Mouse (Mus musculus): ENCODE data around the gene Nr2f6. TPM values are rescaled to one million over a fixed set of nuclear protein-coding genes. Genes with fewer than 3 reads are reported as not detected.

Nr2f6 gene
- polyA plus RNA-seq, 1 experiment from 2014 or later: 76.6 TPM

- H3K36me3 ChIP-seq: peaks cover 18% of the 10 kb centered on the region
- H3K4me1 ChIP-seq: peaks cover 28% of the 10 kb centered on the region
These were observed 20.7 kb upstream of the Nr2f6 start for GRCm38 (mm10) chr8:71402446-71402964.

GRCm38 (mm10) chr8:71401454-71401853 lies 19.7 kb upstream of the Nr2f6 start:
- ATAC-seq (ENCODE audit: borderline replicate concordance, extremely low read depth, low FRiP score, low TSS enrichment): no peak
- H3K27me3 ChIP-seq: no peaks in the 10 kb centered on the region

More at GRCm38 (mm10) chr8:71402446-71402964, 20.7 kb upstream of the Nr2f6 start:
- H3K4me2 ChIP-seq: no peak overlapping the region
- no peak overlapping the region for H3K27ac ChIP-seq
- ATAC-seq (ENCODE audit: borderline replicate concordance, extremely low read depth, low FRiP score, low TSS enrichment): no peak
- H3K27me3 ChIP-seq: no peaks in the 10 kb centered on the region
- WGBS: 75% methylated on average over 9 of the region's 9 CpGs
- no peak overlapping the region for H3K9ac ChIP-seq
- no peak overlapping the region for H3K4me3 ChIP-seq
- no peaks in the 10 kb centered on the region for H3K9me3 ChIP-seq

GRCm38 (mm10) chr8:71400826-71401225 lies 19.1 kb upstream of the Nr2f6 start:
- no peaks in the 10 kb centered on the region for H3K9me3 ChIP-seq

More at GRCm38 (mm10) chr8:71401454-71401853, 19.7 kb upstream of the Nr2f6 start:
- no peak overlapping the region for H3K27ac ChIP-seq
- H3K9ac ChIP-seq: no peak overlapping the region
- H3K4me1 ChIP-seq: peaks cover 23% of the 10 kb centered on the region
- peaks cover 16% of the 10 kb centered on the region for H3K36me3 ChIP-seq
- no peaks in the 10 kb centered on the region for H3K9me3 ChIP-seq
- no peak overlapping the region for H3K4me3 ChIP-seq
- H3K4me2 ChIP-seq: no peak overlapping the region

GRCm38 (mm10) chr8:71397701-71398100 lies 15.9 kb upstream of the Nr2f6 start:
- WGBS: 82% methylated on average over 12 of the region's 12 CpGs

More at GRCm38 (mm10) chr8:71400826-71401225, 19.1 kb upstream of the Nr2f6 start:
- Histone ChIP-seq H3K4me3 (no peak overlapping the region), H3K4me1 (peaks cover 22% of the 10 kb centered on the region), H3K9ac (no peak overlapping the region), H3K36me3 (peaks cover 16% of the 10 kb centered on the region), H3K27ac (no peak overlapping the region), H3K27me3 (no peaks in the 10 kb centered on the region), H3K4me2 (no peak overlapping the region)
- no peak for ATAC-seq (ENCODE audit: borderline replicate concordance, extremely low read depth, low FRiP score, low TSS enrichment)
- 90% methylated on average over 2 of the region's 2 CpGs for WGBS

GRCm38 (mm10) chr8:71396639-71397305 lies 15.0 kb upstream of the Nr2f6 start, which contains the start of gene Babam1:
Gene Babam1, plus strand, starts transcription at chr8:71396861.
- peak within 1 kb of the TSS; percentile 80 for H3K4me2 ChIP-seq
- peak within 1 kb of the TSS; percentile 80 for H3K27ac ChIP-seq
- peak; percentile 96 for ATAC-seq (ENCODE audit: borderline replicate concordance, extremely low read depth, low FRiP score, low TSS enrichment)
- H3K4me3 ChIP-seq: peak within 1 kb of the TSS; percentile 63
- no peaks in the 10 kb centered on the region for H3K9me3 ChIP-seq
- H3K36me3 ChIP-seq: peaks cover 16% of the 10 kb centered on the region
- peaks cover 14% of the 10 kb centered on the region for H3K4me1 ChIP-seq
- peak within 1 kb of the TSS; percentile 66 for H3K9ac ChIP-seq
- under 1% methylated on average over 34 of the region's 34 CpGs for WGBS
- no peaks in the 10 kb centered on the region for H3K27me3 ChIP-seq

More at GRCm38 (mm10) chr8:71397701-71398100, 15.9 kb upstream of the Nr2f6 start:
- Histone ChIP-seq H3K36me3 (peaks cover 16% of the 10 kb centered on the region), H3K9ac (no peak overlapping the region), H3K4me1 (peaks cover 14% of the 10 kb centered on the region), H3K4me2 (peak overlapping the region; percentile 80), H3K4me3 (peak overlapping the region; percentile 63), H3K27me3 (no peaks in the 10 kb centered on the region), H3K9me3 (no peaks in the 10 kb centered on the region), H3K27ac (no peak overlapping the region)
- no peak for ATAC-seq (ENCODE audit: borderline replicate concordance, extremely low read depth, low FRiP score, low TSS enrichment)

GRCm38 (mm10) chr8:71395629-71396028 lies 13.9 kb upstream of the Nr2f6 start, which contains the start of gene Ushbp1:
Gene Ushbp1, minus strand, starts transcription at chr8:71395802.
- Histone ChIP-seq H3K27ac (peak within 1 kb of the TSS; percentile 80), H3K4me3 (peak within 1 kb of the TSS; percentile 63), H3K36me3 (peaks cover 14% of the 10 kb centered on the region), H3K4me2 (peak within 1 kb of the TSS; percentile 80), H3K4me1 (peaks cover 14% of the 10 kb centered on the region), H3K9me3 (no peaks in the 10 kb centered on the region), H3K9ac (peak within 1 kb of the TSS; percentile 66; the same call in 1 of the 2 replicates), H3K27me3 (no peaks in the 10 kb centered on the region)
- ATAC-seq (ENCODE audit: borderline replicate concordance, extremely low read depth, low FRiP score, low TSS enrichment): no peak
- 75% methylated on average over 9 of the region's 9 CpGs for WGBS

GRCm38 (mm10) chr8:71395071-71395470 lies 13.3 kb upstream of the Nr2f6 start:
- Histone ChIP-seq H3K9ac (0 out of 2 replicates have a peak overlapping the region, but pooled peaks have one; percentile 2), H3K27me3 (no peaks in the 10 kb centered on the region), H3K27ac (peak overlapping the region; percentile 80), H3K4me3 (peak overlapping the region; percentile 20), H3K36me3 (peaks cover 11% of the 10 kb centered on the region), H3K4me2 (peak overlapping the region; percentile 80), H3K9me3 (no peaks in the 10 kb centered on the region), H3K4me1 (peaks cover 14% of the 10 kb centered on the region)
- 63% methylated on average over 10 of the region's 10 CpGs for WGBS
- ATAC-seq (ENCODE audit: borderline replicate concordance, extremely low read depth, low FRiP score, low TSS enrichment): no peak

- H3K27ac ChIP-seq: 0 out of 2 replicates have a peak overlapping the region, but pooled peaks have one; percentile 9
These were observed 12.7 kb upstream of the Nr2f6 start for GRCm38 (mm10) chr8:71394481-71394880.

DNA sequence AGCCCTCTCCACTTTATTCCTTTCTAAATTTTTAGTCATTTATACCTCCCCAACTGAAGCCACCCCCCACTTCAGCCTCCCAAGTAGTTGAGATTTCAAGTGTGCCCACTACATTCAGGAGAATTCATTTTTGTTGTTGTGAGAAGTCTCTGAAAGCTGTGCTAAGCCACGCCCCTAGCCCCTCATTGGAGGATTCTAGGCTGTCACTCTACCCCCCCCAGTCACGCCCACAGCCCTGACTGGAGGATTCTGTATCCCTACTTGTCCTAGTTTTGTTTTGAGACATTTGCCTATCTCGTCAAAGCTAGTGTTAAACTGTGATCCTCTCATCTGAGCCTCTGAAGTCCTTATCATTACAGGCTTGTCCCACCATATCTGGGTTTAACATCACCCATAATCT lies 11.1 kb upstream of the Nr2f6 start:
- Histone ChIP-seq H3K9me3 (no peaks in the 10 kb centered on the region), H3K4me1 (peaks cover 14% of the 10 kb centered on the region), H3K9ac (no peak overlapping the region), H3K27me3 (no peaks in the 10 kb centered on the region), H3K4me3 (no peak overlapping the region), H3K36me3 (no peaks in the 10 kb centered on the region; the same call in 1 of the 2 replicates), H3K4me2 (peak overlapping the region; percentile 28), H3K27ac (no peak overlapping the region)
- 18% methylated on average over 3 of the region's 3 CpGs for WGBS
- no peak for ATAC-seq (ENCODE audit: borderline replicate concordance, extremely low read depth, low FRiP score, low TSS enrichment)

More at GRCm38 (mm10) chr8:71394481-71394880, 12.7 kb upstream of the Nr2f6 start:
- Histone ChIP-seq H3K4me2 (peak overlapping the region; percentile 80), H3K9ac (0 out of 2 replicates have a peak overlapping the region, but pooled peaks have one; percentile 2), H3K36me3 (peaks cover 9% of the 10 kb centered on the region), H3K9me3 (no peaks in the 10 kb centered on the region), H3K4me3 (peak overlapping the region; percentile 20), H3K27me3 (no peaks in the 10 kb centered on the region), H3K4me1 (peaks cover 14% of the 10 kb centered on the region)
- no peak for ATAC-seq (ENCODE audit: borderline replicate concordance, extremely low read depth, low FRiP score, low TSS enrichment)
- WGBS: 73% methylated on average over 7 of the region's 7 CpGs

GRCm38 (mm10) chr8:71392391-71392790 lies 10.6 kb upstream of the Nr2f6 start:
- peaks cover 9% of the 10 kb centered on the region for H3K4me1 ChIP-seq
- H3K4me2 ChIP-seq: no peak overlapping the region
- H3K27ac ChIP-seq: no peak overlapping the region
- H3K4me3 ChIP-seq: no peak overlapping the region
- WGBS: 68% methylated on average over 5 of the region's 5 CpGs
- H3K27me3 ChIP-seq: no peaks in the 10 kb centered on the region
- no peak overlapping the region for H3K9ac ChIP-seq
- no peaks in the 10 kb centered on the region for H3K36me3 ChIP-seq
- H3K9me3 ChIP-seq: no peaks in the 10 kb centered on the region
- no peak for ATAC-seq (ENCODE audit: borderline replicate concordance, extremely low read depth, low FRiP score, low TSS enrichment)

- H3K4me1 ChIP-seq: peaks cover 5% of the 10 kb centered on the region; the same call in 1 of the 2 replicates
- ATAC-seq (ENCODE audit: borderline replicate concordance, extremely low read depth, low FRiP score, low TSS enrichment): no peak
- no peak overlapping the region for H3K4me3 ChIP-seq
- H3K9ac ChIP-seq: no peak overlapping the region
- no peaks in the 10 kb centered on the region for H3K36me3 ChIP-seq
- no peaks in the 10 kb centered on the region for H3K27me3 ChIP-seq
- 89% methylated on average over 2 of the region's 2 CpGs for WGBS
- H3K27ac ChIP-seq: no peak overlapping the region
- no peak overlapping the region for H3K4me2 ChIP-seq
- H3K9me3 ChIP-seq: no peaks in the 10 kb centered on the region
These were observed 9.9 kb upstream of the Nr2f6 start for GRCm38 (mm10) chr8:71391696-71392095.

DNA sequence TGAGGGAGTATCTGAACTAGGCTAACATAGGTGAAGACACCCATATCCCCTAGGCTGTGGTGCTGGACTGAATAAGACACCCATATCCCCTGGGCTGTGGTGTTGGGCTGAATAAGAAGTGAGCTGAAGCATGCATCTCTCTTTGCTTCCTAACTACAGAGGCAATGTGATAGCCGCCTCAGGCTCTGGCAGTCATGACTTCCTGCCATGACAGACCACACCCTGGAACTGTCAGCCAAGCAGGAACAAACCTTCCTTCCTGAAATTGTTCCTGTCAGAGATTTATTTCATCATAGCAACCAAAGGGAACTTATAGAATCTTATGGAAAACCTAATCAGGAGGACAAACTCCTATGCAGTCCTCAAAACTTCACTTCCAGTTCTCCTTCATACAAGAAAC lies 6.5 kb upstream of the Nr2f6 start:
- Histone ChIP-seq H3K27ac (no peak overlapping the region), H3K9ac (no peak overlapping the region)

More for the DNA sequence above, 6.5 kb upstream of the Nr2f6 start:
- H3K36me3 ChIP-seq: no peaks in the 10 kb centered on the region
- H3K4me1 ChIP-seq: peaks cover 7% of the 10 kb centered on the region
- no peak for ATAC-seq (ENCODE audit: borderline replicate concordance, extremely low read depth, low FRiP score, low TSS enrichment)
- no peaks in the 10 kb centered on the region for H3K9me3 ChIP-seq
- no peaks in the 10 kb centered on the region for H3K27me3 ChIP-seq
- 58% methylated on average over 1 of the region's 1 CpGs for WGBS
- H3K4me3 ChIP-seq: no peak overlapping the region
- no peak overlapping the region for H3K4me2 ChIP-seq

All from lung, embryonic 15.5 days (tissue).